Mouse (Mus musculus) heart, embryonic 14.5 days (tissue): Measurements from ENCODE around the gene Zfp280b. TPM values are rescaled to one million over a fixed set of nuclear protein-coding genes. Genes with fewer than 3 reads are reported as not detected.

ENCODE experiments used
- ATAC-seq: fragments of 200-750 bp; cut with Nextera tagmentation; 2 replicates; pipeline ENCODE4 v1.8.0; 2017; ENCODE audit warnings: low read depth, moderate TSS enrichment; ENCODE audit not compliant: insufficient number of reproducible peaks, insufficient read depth, low FRiP score
- H3K27ac ChIP-seq, 2 experiments: fragments of 200-500 bp in 1 of 2; fragments of 300-500 bp in 1 of 2; sonication (generic) in 1 of 2; replicated peaks in 1 of 2; 2 replicates each; pipeline ENCODE4 v1.5.1; 2012 to 2014; ENCODE audit warnings: low read depth in 2 of 2, low read length in 2 of 2, control low read depth in 1 of 2, mild to moderate bottlenecking in 1 of 2, mixed read lengths in 1 of 2; ENCODE audit not compliant: control insufficient read depth in 1 of 2, insufficient read depth in 1 of 2
- H3K27me3 ChIP-seq: fragments of 300-500 bp; sonication (generic); 2 replicates; pipeline ENCODE4 v1.6.1; 2014; ENCODE audit warnings: mild to moderate bottlenecking, low read length, control low read depth; ENCODE audit not compliant: control insufficient read depth, insufficient read depth
- H3K36me3 ChIP-seq: fragments of 300-500 bp; sonication (generic); 2 replicates; pipeline ENCODE4 v1.6.1; 2014; ENCODE audit warnings: mild to moderate bottlenecking, control low read depth, low read length, mixed read lengths; ENCODE audit not compliant: control insufficient read depth, insufficient read depth
- H3K4me1 ChIP-seq, 2 experiments: fragments of 200-500 bp in 1 of 2; fragments of 300-500 bp in 1 of 2; sonication (generic) in 1 of 2; 2 replicates each; pipeline ENCODE4 v1.6.1; 2012 to 2014; ENCODE audit warnings: low read length in 2 of 2, control low read depth in 1 of 2, mixed read lengths in 1 of 2; ENCODE audit not compliant: control insufficient read depth in 2 of 2, insufficient read depth in 2 of 2
- H3K4me2 ChIP-seq: fragments of 300-500 bp; sonication (generic); 2 replicates; pipeline ENCODE4 v1.6.1; 2014; ENCODE audit warnings: mild to moderate bottlenecking, low read length
- H3K4me3 ChIP-seq, 2 experiments: fragments of 200-500 bp in 1 of 2; fragments of 300-500 bp in 1 of 2; sonication (generic) in 1 of 2; 2 replicates each; pipeline ENCODE4 v1.5.1; 2012 to 2014; ENCODE audit warnings: low read length in 2 of 2, mild to moderate bottlenecking in 2 of 2, control low read depth in 1 of 2, low read depth in 1 of 2, moderate library complexity in 1 of 2; ENCODE audit not compliant: control insufficient read depth in 1 of 2, insufficient read depth in 1 of 2
- H3K9ac ChIP-seq: fragments of 300-500 bp; sonication (generic); 2 replicates; pipeline ENCODE4 v1.6.1; 2014; ENCODE audit warnings: mild to moderate bottlenecking, low read length
- H3K9me3 ChIP-seq: fragments of 300-500 bp; sonication (generic); 2 replicates; pipeline ENCODE4 v1.6.1; 2016; ENCODE audit warnings: low read length, control low read depth; ENCODE audit not compliant: control insufficient read depth
- WGBS: fragments of 180-500 bp; shearing (Covaris S2); extraction: QIAGEN DNeasy Blood & Tissue Kit; methylation state at CpG from one replicate; pipeline ENCODE4 v1.1.7; 2014; 5-methylcytosine and 5-hydroxymethylcytosine counted together
- polyA plus RNA-seq: library from polyadenylated mRNA; unstranded; fragments of >200 nt; fragmentation: Nextera tagmentation; extraction: Ambion mirVana; gene quantifications from 2 replicates; pipeline ENCODE4 v1.2.1, GENCODE M21; 2014

The Zfp280b gene
- polyA plus RNA-seq, 1 experiment from 2014 or later: 13.6 TPM

DNA sequence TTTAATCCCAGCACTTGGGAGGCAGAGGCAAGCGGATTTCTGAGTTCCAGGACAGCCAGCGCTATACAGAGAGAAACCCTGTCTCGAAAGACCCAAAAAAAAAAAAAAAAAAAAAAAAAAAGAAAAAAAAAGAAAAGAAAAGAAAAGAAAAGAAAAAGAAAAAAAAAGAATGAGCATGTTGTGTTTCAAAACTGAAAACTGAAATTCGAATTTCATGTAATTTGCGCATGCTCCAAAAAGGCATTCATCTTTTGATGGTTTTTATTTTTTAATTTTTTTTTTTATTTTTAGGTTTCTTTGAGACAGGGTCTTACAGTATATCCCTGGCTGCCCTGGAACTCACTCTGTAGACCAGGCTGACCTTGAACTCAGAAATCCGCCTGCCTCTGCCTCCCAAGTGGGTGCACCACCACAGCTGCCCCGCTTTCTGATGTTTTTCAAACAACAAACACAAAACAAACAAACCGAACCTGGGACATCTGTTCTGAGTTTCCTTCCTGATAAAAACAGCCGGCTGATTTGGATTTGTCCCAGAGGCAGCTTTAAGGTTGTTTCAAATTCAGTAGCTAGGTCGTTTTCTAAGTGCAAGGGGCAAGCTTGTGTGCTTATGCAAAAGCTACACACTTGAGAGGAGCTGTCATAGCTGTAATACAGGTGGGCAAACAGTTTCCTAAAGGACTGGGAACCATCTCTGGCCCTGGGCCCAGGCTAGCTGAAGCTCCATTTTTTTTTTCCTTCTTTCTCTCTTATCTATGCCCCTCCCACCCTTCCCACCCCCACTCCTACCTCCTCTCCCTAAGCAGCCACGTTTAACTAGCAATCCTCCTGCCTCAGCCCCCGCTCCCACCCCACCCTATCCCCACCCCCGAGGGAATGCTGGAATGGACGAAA is 694 bp upstream of the Zfp280b start:
- Histone ChIP-seq H3K27ac (peak overlapping the region; percentile 51 to 80), H3K4me2 (peak overlapping the region; percentile 93), H3K36me3 (no peaks in the 10 kb centered on the region), H3K4me3 (peak overlapping the region; percentile 69 to 89), H3K4me1 (peaks cover 7 to 15% of the 10 kb centered on the region in 2 experiments; a peak in 3 of 4 replicates), H3K27me3 (no peaks in the 10 kb centered on the region), H3K9me3 (no peaks in the 10 kb centered on the region), H3K9ac (peak overlapping the region; percentile 96)
- WGBS: 45% methylated on average over 14 of the region's 14 CpGs
- ATAC-seq: no peak; the same call in 1 of the 2 replicates

DNA sequence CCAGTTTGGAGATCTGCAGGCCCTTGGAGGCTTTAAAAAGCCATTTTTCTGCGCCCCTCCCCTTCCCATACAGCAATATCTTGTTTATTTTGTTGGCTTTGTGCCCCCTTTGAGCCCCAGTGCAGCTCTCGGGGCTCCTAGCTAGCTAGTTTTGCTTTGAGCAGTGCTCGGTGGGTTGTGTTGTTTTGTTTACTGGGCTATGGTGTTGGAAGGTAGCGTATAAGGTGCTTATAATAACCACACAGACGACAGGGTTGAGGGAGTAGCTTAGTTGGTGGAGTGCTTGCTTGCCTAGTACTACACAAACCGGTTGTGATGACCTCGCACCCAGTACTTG is 637 bp downstream of the Zfp280b start:
- peaks cover 12% of the 10 kb centered on the region for H3K36me3 ChIP-seq
- H3K4me2 ChIP-seq: peak overlapping the region; percentile 93
- H3K9ac ChIP-seq: peak overlapping the region; percentile 96
- no peaks in the 10 kb centered on the region for H3K9me3 ChIP-seq
- H3K4me1 ChIP-seq: peaks cover 5 to 15% of the 10 kb centered on the region in 2 experiments; a peak in 3 of 4 replicates
- ATAC-seq: no peak
- no peaks in the 10 kb centered on the region for H3K27me3 ChIP-seq
- WGBS: 12% methylated on average over 7 of the region's 7 CpGs
- H3K27ac ChIP-seq: peak overlapping the region in 1 of 2 experiments; percentile 51; a peak in 1 of 4 replicates
- peak overlapping the region; percentile 69 to 89 for H3K4me3 ChIP-seq

DNA sequence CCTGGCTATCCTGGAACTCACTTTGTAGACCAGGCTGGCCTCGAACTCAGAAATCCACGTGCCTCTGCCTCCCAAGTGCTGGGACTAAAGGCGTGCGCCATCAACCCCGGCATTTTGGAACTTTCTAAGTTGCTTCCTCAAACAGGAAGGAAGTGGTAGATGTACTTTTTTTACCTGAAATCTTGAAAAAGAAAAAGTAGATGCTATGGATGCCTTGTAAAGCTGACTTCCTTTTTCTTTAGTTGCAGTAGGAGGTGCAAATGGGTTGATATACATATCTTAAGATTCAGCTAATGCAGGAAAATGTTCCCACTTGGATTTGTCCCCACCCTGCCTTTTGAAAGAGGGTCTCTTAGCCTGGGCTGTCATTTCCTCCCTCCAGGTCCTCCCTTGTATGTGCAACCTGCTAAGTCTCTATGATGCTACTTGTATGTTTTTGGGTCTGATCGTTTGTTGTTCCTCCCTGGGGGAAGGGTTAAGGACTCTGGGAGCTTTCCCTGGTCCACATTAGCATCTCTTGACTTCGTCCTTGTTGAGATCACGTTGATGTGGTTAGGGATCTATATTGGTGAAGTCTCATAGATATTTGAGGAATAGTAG is 1.7 kb downstream of the Zfp280b start:
- H3K4me2 ChIP-seq: peak overlapping the region; percentile 93; the same call in 1 of the 2 replicates
- peaks cover 3 to 11% of the 10 kb centered on the region in 2 experiments; a peak in 2 of 4 replicates for H3K4me1 ChIP-seq
- no peak overlapping the region for H3K27ac ChIP-seq
- 89% methylated on average over 8 of the region's 8 CpGs for WGBS
- peaks cover 22% of the 10 kb centered on the region for H3K36me3 ChIP-seq
- ATAC-seq: no peak
- no peaks in the 10 kb centered on the region for H3K9me3 ChIP-seq
- no peak overlapping the region for H3K4me3 ChIP-seq
- no peak overlapping the region for H3K9ac ChIP-seq
- no peaks in the 10 kb centered on the region for H3K27me3 ChIP-seq

DNA sequence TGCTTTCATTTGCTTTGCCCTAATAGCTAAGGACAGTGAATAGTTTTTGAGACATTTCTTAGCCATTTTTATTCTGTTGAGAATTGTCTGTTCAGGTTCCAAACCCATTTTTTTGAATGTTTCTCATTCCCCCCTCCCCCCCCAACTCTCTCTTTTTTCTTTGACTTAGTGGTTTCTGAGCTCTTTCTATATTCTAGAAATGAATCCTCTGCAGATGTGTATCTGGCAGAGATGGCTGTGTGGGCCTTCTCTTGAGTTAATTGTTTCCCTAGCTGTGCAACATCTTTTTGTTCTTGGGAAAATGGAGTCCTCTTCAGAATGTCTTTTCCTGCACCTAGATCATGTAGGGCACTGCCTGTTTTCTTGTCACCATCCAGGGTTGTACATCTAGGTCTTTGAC is 2.8 kb downstream of the Zfp280b start:
- no peak for ATAC-seq
- no peak overlapping the region for H3K4me3 ChIP-seq
- peaks cover 3 to 11% of the 10 kb centered on the region in 2 experiments; a peak in 2 of 4 replicates for H3K4me1 ChIP-seq
- no peaks in the 10 kb centered on the region for H3K9me3 ChIP-seq
- H3K27me3 ChIP-seq: no peaks in the 10 kb centered on the region
- H3K4me2 ChIP-seq: no peak overlapping the region
- no peak overlapping the region for H3K9ac ChIP-seq
- H3K27ac ChIP-seq: no peak overlapping the region
- peaks cover 34% of the 10 kb centered on the region for H3K36me3 ChIP-seq

DNA sequence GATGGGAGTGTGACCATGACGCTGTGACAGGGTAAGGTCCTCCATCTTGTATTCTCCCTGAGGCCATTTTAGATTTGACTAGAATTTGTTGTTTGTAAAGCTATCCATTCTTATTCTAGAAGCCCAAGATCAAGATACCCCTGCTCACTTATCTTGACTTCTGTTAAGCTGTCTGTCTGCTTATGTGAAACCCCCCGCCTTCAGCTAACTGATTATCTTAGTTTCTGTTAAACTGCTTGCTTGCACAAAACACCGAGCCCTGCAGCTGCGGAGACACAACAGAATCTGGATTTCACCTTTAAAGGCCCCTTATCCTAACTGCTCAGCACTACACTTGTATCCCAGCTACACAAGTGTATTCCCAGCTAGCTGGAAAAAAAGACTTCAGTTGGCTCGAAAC is 4.5 kb downstream of the Zfp280b start:
- no peaks in the 10 kb centered on the region for H3K27me3 ChIP-seq
- H3K4me3 ChIP-seq: no peak overlapping the region
- peaks cover 48% of the 10 kb centered on the region for H3K36me3 ChIP-seq
- ATAC-seq: no peak
- H3K9ac ChIP-seq: no peak overlapping the region
- peaks cover under 1 to 9% of the 10 kb centered on the region in 2 experiments; a peak in 2 of 4 replicates for H3K4me1 ChIP-seq
- no peak overlapping the region for H3K4me2 ChIP-seq
- no peaks in the 10 kb centered on the region for H3K9me3 ChIP-seq
- WGBS: 92% methylated on average over 5 of the region's 5 CpGs
- H3K27ac ChIP-seq: no peak overlapping the region

DNA sequence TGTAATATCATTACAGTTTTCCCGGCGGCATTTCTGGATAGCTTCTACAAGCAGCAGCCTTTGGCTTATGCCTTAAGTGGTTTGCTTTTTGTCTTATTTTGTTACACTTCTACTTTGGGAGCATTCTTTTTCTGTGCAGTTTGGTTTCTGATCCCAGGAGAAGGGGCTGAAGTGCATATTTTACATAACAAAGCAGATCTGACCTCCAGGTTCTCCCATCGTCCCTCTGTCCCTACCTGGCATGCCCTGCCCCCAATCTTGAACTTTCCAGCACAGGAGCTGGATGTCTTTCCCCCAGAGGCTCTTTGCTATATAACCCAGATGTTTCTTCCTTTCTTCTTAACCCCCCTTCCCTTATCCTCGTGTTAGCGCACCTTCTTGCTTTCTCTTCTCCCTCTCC is 12.9 kb downstream of the Zfp280b start:
- Histone ChIP-seq H3K9me3 (no peaks in the 10 kb centered on the region), H3K9ac (no peak overlapping the region), H3K4me3 (no peak overlapping the region), H3K4me2 (no peak overlapping the region), H3K4me1 (peaks cover 7% of the 10 kb centered on the region in 2 experiments; a peak in 3 of 4 replicates), H3K27me3 (no peaks in the 10 kb centered on the region), H3K36me3 (peaks cover 22% of the 10 kb centered on the region), H3K27ac (no peak overlapping the region)
- ATAC-seq: no peak
- 52% methylated on average over 5 of the region's 5 CpGs for WGBS

DNA sequence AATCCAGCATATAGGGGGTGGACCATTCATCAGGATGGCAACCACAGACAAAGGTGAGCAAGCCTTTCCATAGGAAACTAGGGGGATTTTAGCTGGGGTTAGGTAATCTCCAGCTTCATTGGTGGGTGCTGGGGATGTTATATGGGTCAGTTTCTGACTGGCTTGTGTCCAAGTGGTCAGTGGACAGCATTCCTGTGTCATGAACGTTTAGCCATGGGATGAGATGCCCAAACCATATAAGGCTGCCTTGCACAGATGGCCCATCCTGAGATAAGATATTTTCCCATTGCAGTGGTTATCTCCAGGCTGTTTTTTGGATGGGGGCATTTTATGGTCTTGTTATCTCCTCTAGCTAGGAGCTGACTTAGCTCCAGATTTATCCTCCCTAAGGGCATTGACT is 14.3 kb downstream of the Zfp280b start:
- no peak overlapping the region for H3K4me2 ChIP-seq
- 0% methylated on average over 1 of the region's 1 CpGs for WGBS
- no peaks in the 10 kb centered on the region for H3K27me3 ChIP-seq
- H3K4me3 ChIP-seq: no peak overlapping the region
- H3K4me1 ChIP-seq: peaks cover 7% of the 10 kb centered on the region in 2 experiments; a peak in 3 of 4 replicates
- H3K27ac ChIP-seq: no peak overlapping the region
- no peak for ATAC-seq
- H3K36me3 ChIP-seq: peaks cover 8% of the 10 kb centered on the region; the same call in 1 of the 2 replicates
- H3K9ac ChIP-seq: no peak overlapping the region
- H3K9me3 ChIP-seq: 0 out of 2 replicates have a peak, but pooled peaks cover 2% of the 10 kb centered on the region
